Mouse (Mus musculus): ENCODE data around the gene Fkbp1a. TPM values are rescaled to one million over a fixed set of nuclear protein-coding genes. Genes with fewer than 3 reads are reported as not detected.

The Fkbp1a gene
- 586 and 594 TPM in 2 replicates for polyA plus RNA-seq (2015; fragmentation: Nextera tagmentation; extraction: Ambion mirVana)

DNA sequence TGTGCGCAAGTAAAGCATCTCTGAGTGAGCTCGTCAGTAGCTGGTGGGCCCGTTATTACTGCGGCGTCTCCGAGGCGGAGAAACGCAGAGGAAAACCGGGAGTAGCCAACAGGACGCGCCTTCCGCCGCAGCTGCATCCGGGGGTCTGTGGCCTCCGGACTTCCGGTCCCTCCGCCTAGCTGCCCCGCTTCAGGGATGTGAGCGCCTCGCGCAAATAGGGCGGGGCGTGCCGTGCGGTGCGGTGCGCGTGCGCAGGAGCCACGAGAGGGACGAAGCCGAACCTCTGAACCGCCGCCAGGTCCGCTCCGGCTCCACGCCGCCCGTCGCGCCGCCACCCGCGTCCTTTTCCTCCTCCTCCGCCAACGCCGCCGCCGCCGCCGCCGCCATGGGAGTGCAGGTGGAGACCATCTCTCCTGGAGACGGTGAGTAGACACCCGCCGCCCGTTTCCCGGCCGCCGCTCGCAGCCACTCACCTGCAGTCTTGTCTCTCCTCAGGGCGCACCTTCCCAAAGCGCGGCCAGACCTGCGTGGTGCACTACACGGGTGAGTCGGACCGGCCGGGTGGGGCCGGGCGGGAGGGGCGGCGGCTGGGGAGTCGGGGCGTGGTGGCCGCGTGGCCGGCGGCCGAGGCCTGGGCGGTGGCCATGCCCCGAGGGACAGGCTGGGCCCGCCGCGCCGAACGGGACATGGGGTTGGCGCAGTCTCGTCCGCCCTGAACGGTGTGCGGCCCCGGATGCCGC lies at the start of gene Fkbp1a:
Gene Fkbp1a (plus strand): TSS at position 161 of the 740 bp plus-strand sequence.
- H3K27ac ChIP-seq = peak within 1 kb of the TSS; percentile 87
- H3K9me3 ChIP-seq = no peaks in the 10 kb centered on the region
- peak; percentile 97 for ATAC-seq (replicated peaks)
- H3K27me3 ChIP-seq (replicated peaks) = no peaks in the 10 kb centered on the region
- H3K9ac ChIP-seq = peak within 1 kb of the TSS; percentile 70
- peaks cover 38% of the 10 kb centered on the region for H3K4me1 ChIP-seq
- WGBS = under 1% methylated on average over 77 of the region's 93 CpGs
- peaks cover 12% of the 10 kb centered on the region; the same call in 1 of the 2 replicates for H3K36me3 ChIP-seq (replicated peaks)
- H3K4me3 ChIP-seq = peak within 1 kb of the TSS; percentile 70
- H3K4me2 ChIP-seq = peak within 1 kb of the TSS; percentile 62

DNA sequence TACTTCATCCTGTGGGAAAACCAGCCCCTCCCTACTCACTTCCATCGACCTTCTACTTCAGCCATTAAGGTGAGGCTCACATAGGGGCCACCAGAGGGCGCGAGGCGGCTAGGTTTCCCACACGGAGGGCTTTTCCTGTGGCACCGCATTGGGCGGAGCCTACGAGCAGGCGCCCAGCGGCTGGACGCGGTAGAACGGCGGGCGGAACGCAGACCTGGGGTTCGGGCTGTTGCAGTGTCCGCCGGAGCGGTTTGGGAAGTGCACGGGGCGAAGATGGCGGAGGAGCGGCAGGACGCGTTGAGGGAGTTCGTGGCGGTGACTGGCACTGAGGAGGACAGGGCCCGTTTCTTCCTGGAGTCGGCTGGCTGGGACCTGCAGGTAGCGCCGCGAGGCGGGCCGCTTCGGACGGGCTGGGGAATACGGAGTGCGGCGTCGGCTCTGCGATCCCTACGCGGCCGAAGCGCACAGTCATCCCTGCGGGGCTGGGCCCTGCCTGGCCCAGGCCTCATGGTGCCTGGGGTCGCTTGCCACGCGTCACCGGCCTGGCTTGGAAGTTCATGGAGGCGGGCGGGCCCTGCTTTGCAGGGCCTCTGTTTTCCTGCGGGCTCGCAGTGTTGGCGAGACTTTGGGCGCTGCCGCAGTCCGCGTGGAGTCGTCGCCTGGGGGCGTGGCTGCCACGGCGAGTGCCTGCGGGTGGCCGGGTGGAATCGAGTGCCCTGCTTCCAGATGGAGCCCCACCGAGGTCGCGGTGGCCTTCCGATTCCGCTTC lies 48.1 kb upstream of the Fkbp1a start, which contains the start of gene Nsfl1c:
Gene Nsfl1c (plus strand): TSS at position 148 of the 769 bp plus-strand sequence.
- Histone ChIP-seq H3K4me1 (peaks cover 33% of the 10 kb centered on the region), H3K36me3 (replicated peaks) (peaks cover 4% of the 10 kb centered on the region; the same call in 1 of the 2 replicates), H3K27me3 (replicated peaks) (no peaks in the 10 kb centered on the region), H3K9ac (peak within 1 kb of the TSS; percentile 92), H3K9me3 (no peaks in the 10 kb centered on the region), H3K4me3 (peak within 1 kb of the TSS; percentile 99), H3K27ac (peak within 1 kb of the TSS; percentile 79), H3K4me2 (peak within 1 kb of the TSS; percentile 92)
- under 1% methylated on average over 73 of the region's 73 CpGs for WGBS
- ATAC-seq (replicated peaks) = peak; percentile 100

- H3K27me3 ChIP-seq (replicated peaks) = no peaks in the 10 kb centered on the region
- no peak overlapping the region for H3K9ac ChIP-seq
- H3K4me2 ChIP-seq = no peak overlapping the region
- no peak overlapping the region for H3K27ac ChIP-seq
- H3K36me3 ChIP-seq (replicated peaks) = peaks cover 31% of the 10 kb centered on the region; the same call in 1 of the 2 replicates
- no peaks in the 10 kb centered on the region for H3K9me3 ChIP-seq
- ATAC-seq (replicated peaks) = no peak
- H3K4me3 ChIP-seq = no peak overlapping the region
- WGBS = 39% methylated on average over 3 of the region's 3 CpGs
- H3K4me1 ChIP-seq = peaks cover 33% of the 10 kb centered on the region
Observed at GRCm38 (mm10) chr2:151498358-151498757, 43.9 kb upstream of the Fkbp1a start.

DNA sequence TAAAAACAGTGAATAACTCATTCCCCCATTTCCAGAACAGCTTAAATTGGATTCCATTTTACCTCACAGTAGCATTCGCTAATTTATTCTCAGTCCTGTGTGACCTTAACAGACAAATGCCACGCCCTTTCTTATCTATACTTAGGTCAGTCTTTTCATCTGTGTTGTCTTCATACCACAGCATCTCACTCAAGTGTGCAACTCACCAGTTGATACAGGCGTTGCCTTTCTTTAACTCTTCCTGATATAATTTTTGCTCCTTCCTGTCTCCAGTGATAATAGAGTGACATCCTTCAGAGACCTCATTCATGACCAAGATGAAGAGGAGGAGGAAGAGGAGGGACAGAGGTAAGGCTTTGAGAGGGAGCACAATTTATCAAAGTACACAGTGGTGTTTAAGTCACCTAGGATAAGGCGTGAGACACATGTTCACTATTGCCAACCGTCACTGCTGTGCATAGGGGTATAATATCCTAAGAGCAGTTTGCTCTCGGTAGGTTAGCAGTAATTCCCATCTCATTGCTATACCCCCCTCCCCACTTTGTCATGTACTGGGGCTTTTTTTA lies 41.8 kb upstream of the Fkbp1a start:
- Histone ChIP-seq H3K9ac (no peak overlapping the region), H3K36me3 (replicated peaks) (peaks cover 51% of the 10 kb centered on the region), H3K4me1 (peaks cover 24% of the 10 kb centered on the region), H3K4me3 (no peak overlapping the region), H3K4me2 (no peak overlapping the region), H3K27ac (no peak overlapping the region), H3K9me3 (no peaks in the 10 kb centered on the region), H3K27me3 (replicated peaks) (no peaks in the 10 kb centered on the region)
- WGBS = 96% methylated on average over 6 of the region's 6 CpGs
- no peak for ATAC-seq (replicated peaks)

DNA sequence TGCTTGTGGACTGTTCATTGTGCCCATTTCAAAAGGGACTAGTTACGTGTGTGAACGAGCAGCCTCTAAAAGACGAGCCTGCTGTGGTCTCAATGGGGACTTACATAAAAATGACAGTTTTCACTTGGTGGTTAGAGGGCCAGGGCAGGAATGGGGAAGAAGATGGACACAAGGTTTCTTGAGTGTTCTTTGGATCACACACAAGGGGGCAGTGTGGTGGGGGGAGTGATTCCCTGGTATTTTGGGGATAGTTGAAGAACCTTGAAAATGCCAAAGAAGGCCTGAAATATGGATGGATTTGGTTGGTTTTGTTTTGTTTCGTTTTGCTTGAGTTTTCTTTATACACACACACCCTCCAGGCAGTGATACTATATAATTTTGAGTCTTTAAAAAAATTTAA lies 38.1 kb upstream of the Fkbp1a start:
- ATAC-seq (replicated peaks) = no peak
- Histone ChIP-seq H3K4me3 (no peak overlapping the region), H3K9me3 (no peaks in the 10 kb centered on the region), H3K36me3 (replicated peaks) (peaks cover 71% of the 10 kb centered on the region), H3K4me1 (no peaks in the 10 kb centered on the region), H3K27me3 (replicated peaks) (no peaks in the 10 kb centered on the region), H3K27ac (no peak overlapping the region), H3K9ac (no peak overlapping the region), H3K4me2 (no peak overlapping the region)
- 88% methylated on average over 4 of the region's 4 CpGs for WGBS

- H3K27ac ChIP-seq = no peak overlapping the region
- H3K9ac ChIP-seq = no peak overlapping the region
- ATAC-seq (replicated peaks) = no peak
- no peaks in the 10 kb centered on the region for H3K4me1 ChIP-seq
- H3K9me3 ChIP-seq = no peaks in the 10 kb centered on the region
- H3K4me2 ChIP-seq = no peak overlapping the region
- H3K27me3 ChIP-seq (replicated peaks) = no peaks in the 10 kb centered on the region
- no peak overlapping the region for H3K4me3 ChIP-seq
- peaks cover 37% of the 10 kb centered on the region for H3K36me3 ChIP-seq (replicated peaks)
Observed at GRCm38 (mm10) chr2:151512199-151512598, 30.1 kb upstream of the Fkbp1a start.

- no peak overlapping the region for H3K4me2 ChIP-seq
- H3K9ac ChIP-seq = no peak overlapping the region
- peaks cover 30% of the 10 kb centered on the region for H3K36me3 ChIP-seq (replicated peaks)
- H3K27me3 ChIP-seq (replicated peaks) = no peaks in the 10 kb centered on the region
- no peaks in the 10 kb centered on the region for H3K9me3 ChIP-seq
- H3K4me1 ChIP-seq = no peaks in the 10 kb centered on the region
- 0 out of 2 replicates have a peak, but pooled peaks have one; percentile 30 for ATAC-seq (replicated peaks)
- WGBS = 86% methylated on average over 3 of the region's 3 CpGs
- H3K27ac ChIP-seq = no peak overlapping the region
- no peak overlapping the region for H3K4me3 ChIP-seq
Observed at GRCm38 (mm10) chr2:151513525-151514285, 28.6 kb upstream of the Fkbp1a start.

- Histone ChIP-seq H3K27me3 (replicated peaks) (no peaks in the 10 kb centered on the region), H3K4me3 (no peak overlapping the region), H3K36me3 (replicated peaks) (peaks cover 28% of the 10 kb centered on the region), H3K4me1 (no peaks in the 10 kb centered on the region), H3K4me2 (no peak overlapping the region), H3K9me3 (no peaks in the 10 kb centered on the region), H3K27ac (no peak overlapping the region), H3K9ac (no peak overlapping the region)
- 95% methylated on average over 2 of the region's 2 CpGs for WGBS
- ATAC-seq (replicated peaks) = no peak
Observed at GRCm38 (mm10) chr2:151519000-151519399, 23.3 kb upstream of the Fkbp1a start.

- WGBS = 70% methylated on average over 4 of the region's 4 CpGs
- no peaks in the 10 kb centered on the region for H3K9me3 ChIP-seq
- no peaks in the 10 kb centered on the region for H3K4me1 ChIP-seq
- no peaks in the 10 kb centered on the region for H3K27me3 ChIP-seq (replicated peaks)
- H3K27ac ChIP-seq = no peak overlapping the region
- H3K4me3 ChIP-seq = no peak overlapping the region
- H3K9ac ChIP-seq = no peak overlapping the region
- no peak for ATAC-seq (replicated peaks)
- H3K4me2 ChIP-seq = no peak overlapping the region
- peaks cover 13% of the 10 kb centered on the region for H3K36me3 ChIP-seq (replicated peaks)
Observed at GRCm38 (mm10) chr2:151524324-151525041, 17.8 kb upstream of the Fkbp1a start.

GRCm38 (mm10) chr2:151525520-151525919 lies 16.8 kb upstream of the Fkbp1a start:
- Histone ChIP-seq H3K27ac (no peak overlapping the region), H3K9ac (no peak overlapping the region), H3K4me3 (no peak overlapping the region), H3K4me1 (no peaks in the 10 kb centered on the region), H3K27me3 (replicated peaks) (no peaks in the 10 kb centered on the region), H3K9me3 (no peaks in the 10 kb centered on the region), H3K36me3 (replicated peaks) (peaks cover 9% of the 10 kb centered on the region), H3K4me2 (no peak overlapping the region)
- no peak for ATAC-seq (replicated peaks)
- 81% methylated on average over 2 of the region's 2 CpGs for WGBS

GRCm38 (mm10) chr2:151528066-151528465 lies 14.2 kb upstream of the Fkbp1a start:
- ATAC-seq (replicated peaks) = no peak
- Histone ChIP-seq H3K9me3 (no peaks in the 10 kb centered on the region), H3K27me3 (replicated peaks) (no peaks in the 10 kb centered on the region), H3K4me1 (no peaks in the 10 kb centered on the region), H3K9ac (no peak overlapping the region), H3K36me3 (replicated peaks) (no peaks in the 10 kb centered on the region), H3K4me2 (no peak overlapping the region), H3K4me3 (no peak overlapping the region), H3K27ac (no peak overlapping the region)
- 91% methylated on average over 1 of the region's 1 CpGs for WGBS

Measured in midbrain, embryonic 15.5 days (tissue).